Mouse (Mus musculus) heart, adult 18-20 months (tissue): Measurements from ENCODE around the gene Vmn2r120. TPM values are rescaled to one million over a fixed set of nuclear protein-coding genes. Genes with fewer than 3 reads are reported as not detected.
"Not testable (repeated sequence)": the region's sequence is repeated elsewhere in the genome, so short reads cannot be mapped to it uniquely, and the experiment has no call there.

Experiments used
- DNase-seq, 2 experiments: peaks; one replicate each; pipeline ENCODE4 v3.0.0; 2021 to 2022; ENCODE audit warnings: mixed read lengths in 1 of 2
- long read RNA-seq, 2 experiments: library from polyadenylated mRNA; stranded (forward); transcript quantifications; one replicate each; pipeline ENCODE4 v2.0.0; 2021
- total RNA-seq, 2 experiments: library from RNA; stranded (reverse); gene quantifications; 2 replicates each; pipeline ENCODE4 v1.2.3; 2021

Gene Vmn2r120
- not detected for total RNA-seq
- long read RNA-seq, experiment 1 = 0 reads
- long read RNA-seq, experiment 2 = 0 reads

- DNase-seq = no peak
These were observed at the start of gene Vmn2r120 for GRCm38 (mm10) chr17:57545405-57545804. TSS of gene Vmn2r120 (minus strand) at chr17:57545505.

DNA sequence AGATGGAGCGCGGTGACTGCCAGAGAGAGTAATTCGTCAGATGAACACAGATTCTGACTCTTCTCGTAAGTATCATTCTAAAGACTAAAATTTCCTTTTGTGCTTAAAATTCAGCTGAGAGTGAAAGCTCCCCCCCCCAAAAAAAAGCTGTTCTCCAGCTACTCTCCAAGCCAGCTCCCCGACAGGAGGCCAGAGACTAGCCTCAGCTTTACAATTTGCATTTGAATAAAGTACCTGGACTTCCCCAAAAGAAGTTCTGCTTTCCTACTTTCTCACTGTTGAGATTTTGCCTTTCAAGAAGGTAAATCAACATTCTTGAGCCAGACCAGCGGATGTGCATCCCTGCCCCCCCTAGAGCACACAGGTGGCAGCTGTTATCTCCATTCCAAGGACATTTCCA is 42.0 kb upstream of the Vmn2r120 start:
- not testable (repeated sequence) for DNase-seq

DNA sequence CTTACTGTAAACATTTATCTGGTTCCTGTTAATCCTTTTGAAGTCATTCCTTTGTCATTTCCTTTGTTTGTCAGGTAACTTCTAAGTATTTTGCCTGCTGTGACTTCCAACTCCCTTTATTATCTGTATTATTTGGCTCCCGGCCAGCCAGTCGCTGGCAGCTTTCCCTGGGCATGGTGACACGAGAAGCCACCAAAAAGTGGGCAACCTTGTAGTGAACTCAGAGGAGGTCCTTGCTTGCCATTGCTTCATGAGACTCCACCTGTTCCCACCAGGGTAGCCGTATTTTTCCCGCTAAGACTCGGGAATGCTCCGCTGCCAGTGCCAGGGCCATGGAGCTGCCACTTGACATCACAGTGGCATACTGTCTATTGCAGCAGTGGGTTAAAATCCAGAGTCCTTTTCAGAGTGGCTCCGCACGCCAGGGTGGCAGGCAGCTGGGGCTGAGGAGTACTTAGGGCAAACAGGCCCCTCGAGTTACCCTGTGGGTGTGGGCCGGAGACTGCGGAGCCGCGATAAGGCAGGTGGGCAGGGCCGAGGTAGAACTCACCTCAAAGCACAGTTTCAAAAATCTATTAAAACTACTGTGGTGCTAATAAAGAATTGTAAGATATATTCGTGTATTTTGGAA is 28.9 kb upstream of the Vmn2r120 start:
- no peak for DNase-seq

Other genes with a start within 250 kb of the Vmn2r120 start
- 10 to 100 TPM in 1 of 2 experiments, 1 to 10 TPM in 1; 5.9 to 10.0 TPM for gene Adgre1, start 186.8 kb downstream of the Vmn2r120 start, total RNA-seq
- not detected for gene Gm21834, start 196.7 kb upstream of the Vmn2r120 start, total RNA-seq
- gene Cntnap5c, start 224.1 kb upstream of the Vmn2r120 start, total RNA-seq = not detected